Mouse (Mus musculus) stomach, embryonic 14.5 days (tissue): Measurements from ENCODE around the gene Btbd2. TPM values are rescaled to one million over a fixed set of nuclear protein-coding genes. Genes with fewer than 3 reads are reported as not detected.

Experiments used
- ATAC-seq: fragments of 200-750 bp; cut with Nextera tagmentation; 2 replicates; pipeline ENCODE4 v1.8.0; 2017; ENCODE audit warnings: low read depth, moderate TSS enrichment; ENCODE audit not compliant: insufficient number of reproducible peaks, insufficient read depth, low FRiP score
- H3K27ac ChIP-seq: fragments of 300-500 bp; sonication (generic); 2 replicates; pipeline ENCODE4 v1.5.1; 2014; ENCODE audit warnings: mild to moderate bottlenecking, low read length, moderate library complexity, mixed read lengths
- H3K27me3 ChIP-seq: fragments of 300-500 bp; sonication (generic); 2 replicates; pipeline ENCODE4 v1.6.1; 2014; ENCODE audit warnings: low read length, control low read depth, mixed read lengths; ENCODE audit not compliant: control insufficient read depth, insufficient read depth
- H3K36me3 ChIP-seq: fragments of 300-500 bp; sonication (generic); 2 replicates; pipeline ENCODE4 v1.6.1; 2014; ENCODE audit warnings: mild to moderate bottlenecking, control low read depth, low read length, moderate library complexity, mixed read lengths; ENCODE audit not compliant: control insufficient read depth, insufficient read depth
- H3K4me1 ChIP-seq: fragments of 300-500 bp; sonication (generic); 2 replicates; pipeline ENCODE4 v1.6.1; 2014; ENCODE audit warnings: low read length, control low read depth, mixed read lengths; ENCODE audit not compliant: control insufficient read depth, insufficient read depth
- H3K4me2 ChIP-seq: fragments of 300-500 bp; sonication (generic); replicated peaks from 2 replicates; pipeline ENCODE4 v1.6.1; 2014; ENCODE audit warnings: low read depth, low read length, control low read depth
- H3K4me3 ChIP-seq: fragments of 300-500 bp; sonication (generic); 2 replicates; pipeline ENCODE4 v1.5.1; 2014; ENCODE audit warnings: low read depth, low read length, control low read depth
- H3K9ac ChIP-seq: fragments of 300-500 bp; sonication (generic); replicated peaks from 2 replicates; pipeline ENCODE4 v1.6.1; 2014; ENCODE audit warnings: low read depth, mild to moderate bottlenecking, control low read depth, low read length, moderate library complexity, mixed read lengths
- H3K9me3 ChIP-seq: fragments of 300-500 bp; sonication (generic); 2 replicates; pipeline ENCODE4 v1.6.1; 2016; ENCODE audit warnings: low read depth, low read length, control low read depth; ENCODE audit not compliant: control insufficient read depth
- WGBS: fragments of 180-500 bp; shearing (Covaris S2); extraction: QIAGEN DNeasy Blood & Tissue Kit; methylation state at CpG from one replicate; pipeline ENCODE4 v1.1.7; 2014; 5-methylcytosine and 5-hydroxymethylcytosine counted together
- polyA plus RNA-seq: library from polyadenylated mRNA; unstranded; fragments of >200 nt; fragmentation: Nextera tagmentation; extraction: Ambion mirVana; gene quantifications from 2 replicates; pipeline ENCODE4 v1.2.1, GENCODE M21; 2014

Gene Btbd2
- polyA plus RNA-seq, 1 experiment from 2014 or later, result 46.3 TPM

- Histone ChIP-seq H3K9ac (no peak overlapping the region), H3K4me1 (peaks cover 24% of the 10 kb centered on the region), H3K27me3 (no peaks in the 10 kb centered on the region), H3K4me2 (no peak overlapping the region), H3K36me3 (peaks cover 17% of the 10 kb centered on the region; the same call in 1 of the 2 replicates), H3K4me3 (no peak overlapping the region), H3K27ac (no peak overlapping the region), H3K9me3 (no peaks in the 10 kb centered on the region)
- WGBS, result 95% methylated on average over 6 of the region's 6 CpGs
- no peak for ATAC-seq
Observed at GRCm38 (mm10) chr10:80682003-80682402, 25.1 kb upstream of the Btbd2 start.

- Histone ChIP-seq H3K4me1 (peaks cover 25% of the 10 kb centered on the region), H3K4me2 (no peak overlapping the region), H3K36me3 (no peaks in the 10 kb centered on the region; the same call in 1 of the 2 replicates), H3K27me3 (no peaks in the 10 kb centered on the region), H3K9ac (no peak overlapping the region), H3K27ac (no peak overlapping the region), H3K9me3 (no peaks in the 10 kb centered on the region), H3K4me3 (no peak overlapping the region)
- ATAC-seq, result no peak
- 80% methylated on average over 2 of the region's 2 CpGs for whole genome bisulfite sequencing
Observed at GRCm38 (mm10) chr10:80680260-80680696, 23.4 kb upstream of the Btbd2 start.

- no peak overlapping the region for H3K4me3 ChIP-seq
- no peak overlapping the region for H3K4me2 ChIP-seq
- no peaks in the 10 kb centered on the region for H3K27me3 ChIP-seq
- no peaks in the 10 kb centered on the region; the same call in 1 of the 2 replicates for H3K36me3 ChIP-seq
- no peaks in the 10 kb centered on the region for H3K9me3 ChIP-seq
- no peak overlapping the region; the same call in 1 of the 2 replicates for H3K27ac ChIP-seq
- no peak overlapping the region; the same call in 1 of the 2 replicates for H3K9ac ChIP-seq
- peaks cover 30% of the 10 kb centered on the region for H3K4me1 ChIP-seq
- 59% methylated on average over 9 of the region's 9 CpGs for WGBS
- ATAC-seq, result no peak
Observed at GRCm38 (mm10) chr10:80679556-80680259, 22.8 kb upstream of the Btbd2 start.

GRCm38 (mm10) chr10:80678601-80679377, 21.9 kb upstream of the Btbd2 start:
- Histone ChIP-seq H3K4me3 (no peak overlapping the region), H3K27me3 (no peaks in the 10 kb centered on the region), H3K4me1 (peaks cover 39% of the 10 kb centered on the region), H3K9me3 (no peaks in the 10 kb centered on the region), H3K36me3 (peaks cover 3% of the 10 kb centered on the region), H3K9ac (0 out of 2 replicates have a peak overlapping the region, but pooled peaks have one; percentile 18), H3K4me2 (peak overlapping the region; percentile 72; the same call in 1 of the 2 replicates), H3K27ac (peak overlapping the region; percentile 99)
- ATAC-seq, result no peak
- 53% methylated on average over 8 of the region's 10 CpGs for WGBS

GRCm38 (mm10) chr10:80677942-80678436, 21.1 kb upstream of the Btbd2 start, which contains the start of gene Mknk2:
Mknk2 (minus strand) TSS chr10:80678112.
- WGBS, result 13% methylated on average over 8 of the region's 8 CpGs
- Histone ChIP-seq H3K27ac (peak within 1 kb of the TSS; percentile 99), H3K36me3 (peaks cover 7% of the 10 kb centered on the region), H3K4me1 (peaks cover 46% of the 10 kb centered on the region), H3K27me3 (no peaks in the 10 kb centered on the region), H3K4me3 (peak within 1 kb of the TSS; percentile 97), H3K9me3 (no peaks in the 10 kb centered on the region), H3K9ac (peak within 1 kb of the TSS; percentile 63), H3K4me2 (peak within 1 kb of the TSS; percentile 72)
- peak; percentile 20 for ATAC-seq

- peak overlapping the region; percentile 72 for H3K4me2 ChIP-seq
- H3K9ac ChIP-seq, result peak overlapping the region; percentile 63
- H3K4me3 ChIP-seq, result peak overlapping the region; percentile 97
- no peaks in the 10 kb centered on the region for H3K9me3 ChIP-seq
- peak overlapping the region; percentile 99 for H3K27ac ChIP-seq
- peaks cover 7% of the 10 kb centered on the region for H3K36me3 ChIP-seq
- H3K4me1 ChIP-seq, result peaks cover 46% of the 10 kb centered on the region
- H3K27me3 ChIP-seq, result no peaks in the 10 kb centered on the region
- ATAC-seq, result no peak
- WGBS, result 24% methylated on average over 9 of the region's 9 CpGs
Observed at GRCm38 (mm10) chr10:80677128-80677875, 20.4 kb upstream of the Btbd2 start.

- H3K4me1 ChIP-seq, result peaks cover 46% of the 10 kb centered on the region
- peak; percentile 91 for ATAC-seq
- WGBS, result under 1% methylated on average over 72 of the region's 78 CpGs
- no peaks in the 10 kb centered on the region for H3K9me3 ChIP-seq
- H3K4me3 ChIP-seq, result peak overlapping the region; percentile 97
- H3K9ac ChIP-seq, result peak overlapping the region; percentile 98
- no peaks in the 10 kb centered on the region for H3K27me3 ChIP-seq
- H3K27ac ChIP-seq, result peak overlapping the region; percentile 99
- peaks cover 9% of the 10 kb centered on the region for H3K36me3 ChIP-seq
- H3K4me2 ChIP-seq, result peak overlapping the region; percentile 89
Observed at GRCm38 (mm10) chr10:80676198-80676928, 19.5 kb upstream of the Btbd2 start.
